Mouse (Mus musculus): ENCODE measurements around the gene Sestd1.
A peak's percentile ranks its signal among the peaks of the same experiment; 100 is the strongest.

GRCm38 (mm10) chr2:77280512-77281409, at the start of gene Sestd1:
- no peak for TF ChIP-seq CTCF (IDR thresholded peaks at IDR 0.05; ENCODE audit: borderline replicate concordance, extremely low read depth, insufficient read depth, insufficient read length)
- peak; percentile 58; the same call in 1 of the 2 replicates for TF ChIP-seq POLR2A (IDR thresholded peaks at IDR 0.05; ENCODE audit: borderline replicate concordance, extremely low read depth, insufficient read depth, insufficient read length, poor library complexity, severe bottlenecking)

All from brain, embryonic 14.5 days (tissue).